Mouse (Mus musculus): ENCODE measurements at regions not wholly inside any gene's neighbourhood (a gene's known extent, or its start where the extent isn't known, plus 50 kb on each side); places are given as distances from the start of the nearest gene placed in this dataset.
A peak's percentile ranks its signal among the peaks of the same experiment; 100 is the strongest.

- ATAC-seq (ENCODE audit: insufficient number of reproducible peaks, low FRiP score, low TSS enrichment, low read depth) (no peak), DNase-seq (ENCODE audit: low spot score) (no peak)
- Histone ChIP-seq H3K4me1 (ENCODE audit: control insufficient read depth, insufficient read depth, low read length) (no peaks in the 10 kb centered on the region), H3K36me3 (ENCODE audit: control insufficient read depth, insufficient read depth, low read length) (no peaks in the 10 kb centered on the region), H3K9me3 (ENCODE audit: control insufficient read depth, low read length) (no peaks in the 10 kb centered on the region), H3K4me3 (ENCODE audit: low read depth, low read length) (no peak overlapping the region), H3K9ac (ENCODE audit: low read length) (no peak overlapping the region), H3K4me2 (ENCODE audit: low read depth, severe bottlenecking) (no peak overlapping the region), H3K27ac (replicated peaks; ENCODE audit: low read depth, low read length) (no peak overlapping the region), H3K27me3 (ENCODE audit: control insufficient read depth, insufficient read depth, low read length) (no peaks in the 10 kb centered on the region)
- 89% methylated on average over 5 of the region's 5 CpGs for WGBS
These were observed 196.4 kb upstream of the Zpld1 start for GRCm38 (mm10) chr16:55494162-55494561.

GRCm38 (mm10) chr16:55492111-55492510 is 194.3 kb upstream of the Zpld1 start:
- Histone ChIP-seq H3K27ac (replicated peaks; ENCODE audit: low read depth, low read length) (no peak overlapping the region), H3K4me2 (ENCODE audit: low read depth, severe bottlenecking) (no peak overlapping the region), H3K9me3 (ENCODE audit: control insufficient read depth, low read length) (no peaks in the 10 kb centered on the region), H3K9ac (ENCODE audit: low read length) (no peak overlapping the region), H3K36me3 (ENCODE audit: control insufficient read depth, insufficient read depth, low read length) (no peaks in the 10 kb centered on the region), H3K4me1 (ENCODE audit: control insufficient read depth, insufficient read depth, low read length) (no peaks in the 10 kb centered on the region), H3K4me3 (ENCODE audit: low read depth, low read length) (no peak overlapping the region), H3K27me3 (ENCODE audit: control insufficient read depth, insufficient read depth, low read length) (no peaks in the 10 kb centered on the region)
- ATAC-seq (ENCODE audit: insufficient number of reproducible peaks, low FRiP score, low TSS enrichment, low read depth): no peak
- WGBS: 81% methylated on average over 4 of the region's 4 CpGs
- no peak for DNase-seq (ENCODE audit: low spot score)

- H3K36me3 ChIP-seq (ENCODE audit: control insufficient read depth, insufficient read depth, low read length): no peaks in the 10 kb centered on the region
- H3K27me3 ChIP-seq (ENCODE audit: control insufficient read depth, insufficient read depth, low read length): no peaks in the 10 kb centered on the region
- H3K9me3 ChIP-seq (ENCODE audit: control insufficient read depth, low read length): no peaks in the 10 kb centered on the region
- no peak for DNase-seq (ENCODE audit: low spot score)
- no peak overlapping the region for H3K27ac ChIP-seq (replicated peaks; ENCODE audit: low read depth, low read length)
- 76% methylated on average over 2 of the region's 2 CpGs for WGBS
- no peak overlapping the region for H3K4me3 ChIP-seq (ENCODE audit: low read depth, low read length)
- no peak overlapping the region for H3K4me2 ChIP-seq (ENCODE audit: low read depth, severe bottlenecking)
- no peak for ATAC-seq (ENCODE audit: insufficient number of reproducible peaks, low FRiP score, low TSS enrichment, low read depth)
- H3K4me1 ChIP-seq (ENCODE audit: control insufficient read depth, insufficient read depth, low read length): no peaks in the 10 kb centered on the region
- H3K9ac ChIP-seq (ENCODE audit: low read length): no peak overlapping the region
These were observed 186.6 kb upstream of the Zpld1 start for GRCm38 (mm10) chr16:55484391-55484790.

- WGBS: 86% methylated on average over 11 of the region's 11 CpGs
- H3K27ac ChIP-seq (replicated peaks; ENCODE audit: low read depth, low read length): no peak overlapping the region
- H3K9me3 ChIP-seq (ENCODE audit: control insufficient read depth, low read length): no peaks in the 10 kb centered on the region
- no peaks in the 10 kb centered on the region for H3K27me3 ChIP-seq (ENCODE audit: control insufficient read depth, insufficient read depth, low read length)
- no peaks in the 10 kb centered on the region for H3K36me3 ChIP-seq (ENCODE audit: control insufficient read depth, insufficient read depth, low read length)
- no peak overlapping the region for H3K4me2 ChIP-seq (ENCODE audit: low read depth, severe bottlenecking)
- H3K4me1 ChIP-seq (ENCODE audit: control insufficient read depth, insufficient read depth, low read length): no peaks in the 10 kb centered on the region
- DNase-seq (ENCODE audit: low spot score): no peak
- H3K9ac ChIP-seq (ENCODE audit: low read length): no peak overlapping the region
- no peak for ATAC-seq (ENCODE audit: insufficient number of reproducible peaks, low FRiP score, low TSS enrichment, low read depth)
- H3K4me3 ChIP-seq (ENCODE audit: low read depth, low read length): no peak overlapping the region
These were observed 183.0 kb upstream of the Zpld1 start for GRCm38 (mm10) chr16:55480745-55481144.

- no peaks in the 10 kb centered on the region for H3K36me3 ChIP-seq (ENCODE audit: control insufficient read depth, insufficient read depth, low read length)
- H3K27ac ChIP-seq (replicated peaks; ENCODE audit: low read depth, low read length): no peak overlapping the region
- 0 out of 2 replicates have a peak, but pooled peaks have one; percentile 49 for ATAC-seq (ENCODE audit: insufficient number of reproducible peaks, low FRiP score, low TSS enrichment, low read depth)
- H3K4me2 ChIP-seq (ENCODE audit: low read depth, severe bottlenecking): no peak overlapping the region
- no peak for DNase-seq (ENCODE audit: low spot score)
- no peak overlapping the region for H3K4me3 ChIP-seq (ENCODE audit: low read depth, low read length)
- no peaks in the 10 kb centered on the region for H3K9me3 ChIP-seq (ENCODE audit: control insufficient read depth, low read length)
- 64% methylated on average over 7 of the region's 7 CpGs for WGBS
- H3K27me3 ChIP-seq (ENCODE audit: control insufficient read depth, insufficient read depth, low read length): no peaks in the 10 kb centered on the region
- no peaks in the 10 kb centered on the region for H3K4me1 ChIP-seq (ENCODE audit: control insufficient read depth, insufficient read depth, low read length)
- no peak overlapping the region for H3K9ac ChIP-seq (ENCODE audit: low read length)
These were observed 182.5 kb upstream of the Zpld1 start for GRCm38 (mm10) chr16:55480304-55480703.

GRCm38 (mm10) chr16:55476544-55477208 is 178.9 kb upstream of the Zpld1 start:
- Histone ChIP-seq H3K4me2 (ENCODE audit: low read depth, severe bottlenecking) (no peak overlapping the region), H3K9me3 (ENCODE audit: control insufficient read depth, low read length) (no peaks in the 10 kb centered on the region), H3K27me3 (ENCODE audit: control insufficient read depth, insufficient read depth, low read length) (no peaks in the 10 kb centered on the region), H3K4me3 (ENCODE audit: low read depth, low read length) (no peak overlapping the region), H3K4me1 (ENCODE audit: control insufficient read depth, insufficient read depth, low read length) (no peaks in the 10 kb centered on the region), H3K27ac (replicated peaks; ENCODE audit: low read depth, low read length) (no peak overlapping the region), H3K9ac (ENCODE audit: low read length) (no peak overlapping the region), H3K36me3 (ENCODE audit: control insufficient read depth, insufficient read depth, low read length) (no peaks in the 10 kb centered on the region)
- ATAC-seq (ENCODE audit: insufficient number of reproducible peaks, low FRiP score, low TSS enrichment, low read depth) (peak; percentile 61; the same call in 1 of the 2 replicates), DNase-seq (ENCODE audit: low spot score) (peak; percentile 63)
- 21% methylated on average over 17 of the region's 17 CpGs for whole genome bisulfite sequencing

- H3K4me2 ChIP-seq (ENCODE audit: low read depth, severe bottlenecking): no peak overlapping the region
- 73% methylated on average over 7 of the region's 7 CpGs for WGBS
- H3K9me3 ChIP-seq (ENCODE audit: control insufficient read depth, low read length): no peaks in the 10 kb centered on the region
- H3K27me3 ChIP-seq (ENCODE audit: control insufficient read depth, insufficient read depth, low read length): no peaks in the 10 kb centered on the region
- no peak overlapping the region for H3K27ac ChIP-seq (replicated peaks; ENCODE audit: low read depth, low read length)
- H3K4me3 ChIP-seq (ENCODE audit: low read depth, low read length): no peak overlapping the region
- no peaks in the 10 kb centered on the region for H3K36me3 ChIP-seq (ENCODE audit: control insufficient read depth, insufficient read depth, low read length)
- no peak overlapping the region for H3K9ac ChIP-seq (ENCODE audit: low read length)
- no peaks in the 10 kb centered on the region for H3K4me1 ChIP-seq (ENCODE audit: control insufficient read depth, insufficient read depth, low read length)
- no peak for ATAC-seq (ENCODE audit: insufficient number of reproducible peaks, low FRiP score, low TSS enrichment, low read depth)
- no peak for DNase-seq (ENCODE audit: low spot score)
These were observed 177.3 kb upstream of the Zpld1 start for GRCm38 (mm10) chr16:55474950-55475525.

- ATAC-seq (ENCODE audit: insufficient number of reproducible peaks, low FRiP score, low TSS enrichment, low read depth): no peak
- Histone ChIP-seq H3K9ac (ENCODE audit: low read length) (no peak overlapping the region), H3K27me3 (ENCODE audit: control insufficient read depth, insufficient read depth, low read length) (no peaks in the 10 kb centered on the region), H3K4me3 (ENCODE audit: low read depth, low read length) (no peak overlapping the region), H3K9me3 (ENCODE audit: control insufficient read depth, low read length) (no peaks in the 10 kb centered on the region), H3K4me1 (ENCODE audit: control insufficient read depth, insufficient read depth, low read length) (no peaks in the 10 kb centered on the region), H3K4me2 (ENCODE audit: low read depth, severe bottlenecking) (no peak overlapping the region), H3K27ac (replicated peaks; ENCODE audit: low read depth, low read length) (no peak overlapping the region), H3K36me3 (ENCODE audit: control insufficient read depth, insufficient read depth, low read length) (no peaks in the 10 kb centered on the region)
- 50% methylated on average over 4 of the region's 4 CpGs for WGBS
- no peak for DNase-seq (ENCODE audit: low spot score)
These were observed 173.6 kb upstream of the Zpld1 start for GRCm38 (mm10) chr16:55471396-55471795.

GRCm38 (mm10) chr16:55470721-55471120 is 172.9 kb upstream of the Zpld1 start:
- WGBS: 56% methylated on average over 13 of the region's 13 CpGs
- Histone ChIP-seq H3K4me2 (ENCODE audit: low read depth, severe bottlenecking) (no peak overlapping the region), H3K27me3 (ENCODE audit: control insufficient read depth, insufficient read depth, low read length) (no peaks in the 10 kb centered on the region), H3K9me3 (ENCODE audit: control insufficient read depth, low read length) (no peaks in the 10 kb centered on the region), H3K4me3 (ENCODE audit: low read depth, low read length) (no peak overlapping the region), H3K4me1 (ENCODE audit: control insufficient read depth, insufficient read depth, low read length) (no peaks in the 10 kb centered on the region), H3K27ac (replicated peaks; ENCODE audit: low read depth, low read length) (no peak overlapping the region), H3K9ac (ENCODE audit: low read length) (no peak overlapping the region), H3K36me3 (ENCODE audit: control insufficient read depth, insufficient read depth, low read length) (no peaks in the 10 kb centered on the region)
- DNase-seq (ENCODE audit: low spot score): peak; percentile 32
- ATAC-seq (ENCODE audit: insufficient number of reproducible peaks, low FRiP score, low TSS enrichment, low read depth): no peak

Data from limb, embryonic 11.5 days (tissue).